Mouse (Mus musculus) heart, embryonic 14.5 days (tissue): ENCODE results near the gene Gm37240. TPM values are rescaled to one million over a fixed set of nuclear protein-coding genes. Genes with fewer than 3 reads are reported as not detected.

ENCODE experiments used
- ATAC-seq: fragments of 200-750 bp; cut with Nextera tagmentation; 2 replicates; pipeline ENCODE4 v1.8.0; 2017; ENCODE audit warnings: low read depth, moderate TSS enrichment; ENCODE audit not compliant: insufficient number of reproducible peaks, insufficient read depth, low FRiP score
- H3K27ac ChIP-seq, 2 experiments: fragments of 200-500 bp in 1 of 2; fragments of 300-500 bp in 1 of 2; sonication (generic) in 1 of 2; replicated peaks in 1 of 2; 2 replicates each; pipeline ENCODE4 v1.5.1; 2012 to 2014; ENCODE audit warnings: low read depth in 2 of 2, low read length in 2 of 2, control low read depth in 1 of 2, mild to moderate bottlenecking in 1 of 2, mixed read lengths in 1 of 2; ENCODE audit not compliant: control insufficient read depth in 1 of 2, insufficient read depth in 1 of 2
- H3K27me3 ChIP-seq: fragments of 300-500 bp; sonication (generic); 2 replicates; pipeline ENCODE4 v1.6.1; 2014; ENCODE audit warnings: mild to moderate bottlenecking, low read length, control low read depth; ENCODE audit not compliant: control insufficient read depth, insufficient read depth
- H3K36me3 ChIP-seq: fragments of 300-500 bp; sonication (generic); 2 replicates; pipeline ENCODE4 v1.6.1; 2014; ENCODE audit warnings: mild to moderate bottlenecking, control low read depth, low read length, mixed read lengths; ENCODE audit not compliant: control insufficient read depth, insufficient read depth
- H3K4me1 ChIP-seq, 2 experiments: fragments of 200-500 bp in 1 of 2; fragments of 300-500 bp in 1 of 2; sonication (generic) in 1 of 2; 2 replicates each; pipeline ENCODE4 v1.6.1; 2012 to 2014; ENCODE audit warnings: low read length in 2 of 2, control low read depth in 1 of 2, mixed read lengths in 1 of 2; ENCODE audit not compliant: control insufficient read depth in 2 of 2, insufficient read depth in 2 of 2
- H3K4me2 ChIP-seq: fragments of 300-500 bp; sonication (generic); 2 replicates; pipeline ENCODE4 v1.6.1; 2014; ENCODE audit warnings: mild to moderate bottlenecking, low read length
- H3K4me3 ChIP-seq, 2 experiments: fragments of 200-500 bp in 1 of 2; fragments of 300-500 bp in 1 of 2; sonication (generic) in 1 of 2; 2 replicates each; pipeline ENCODE4 v1.5.1; 2012 to 2014; ENCODE audit warnings: low read length in 2 of 2, mild to moderate bottlenecking in 2 of 2, control low read depth in 1 of 2, low read depth in 1 of 2, moderate library complexity in 1 of 2; ENCODE audit not compliant: control insufficient read depth in 1 of 2, insufficient read depth in 1 of 2
- H3K9ac ChIP-seq: fragments of 300-500 bp; sonication (generic); 2 replicates; pipeline ENCODE4 v1.6.1; 2014; ENCODE audit warnings: mild to moderate bottlenecking, low read length
- H3K9me3 ChIP-seq: fragments of 300-500 bp; sonication (generic); 2 replicates; pipeline ENCODE4 v1.6.1; 2016; ENCODE audit warnings: low read length, control low read depth; ENCODE audit not compliant: control insufficient read depth
- WGBS: fragments of 180-500 bp; shearing (Covaris S2); extraction: QIAGEN DNeasy Blood & Tissue Kit; methylation state at CpG from one replicate; pipeline ENCODE4 v1.1.7; 2014; 5-methylcytosine and 5-hydroxymethylcytosine counted together
- polyA plus RNA-seq: library from polyadenylated mRNA; unstranded; fragments of >200 nt; fragmentation: Nextera tagmentation; extraction: Ambion mirVana; gene quantifications from 2 replicates; pipeline ENCODE4 v1.2.1, GENCODE M21; 2014

The Gm37240 gene
- polyA plus RNA-seq, 1 experiment from 2014 or later, result 12.3 TPM

- ATAC-seq, result no peak
- H3K4me2 ChIP-seq, result no peak overlapping the region
- 79% methylated on average over 7 of the region's 8 CpGs for WGBS
- no peaks in the 10 kb centered on the region for H3K9me3 ChIP-seq
- no peak overlapping the region for H3K27ac ChIP-seq
- peaks cover 21 to 34% of the 10 kb centered on the region in 2 experiments for H3K4me1 ChIP-seq
- H3K4me3 ChIP-seq, result no peak overlapping the region
- H3K27me3 ChIP-seq, result no peaks in the 10 kb centered on the region
- no peak overlapping the region for H3K9ac ChIP-seq
- H3K36me3 ChIP-seq, result 0 out of 2 replicates have a peak, but pooled peaks cover 4% of the 10 kb centered on the region
These were observed 252.8 kb downstream of the Gm37240 start for GRCm38 (mm10) chr3:85634389-85635125.

DNA sequence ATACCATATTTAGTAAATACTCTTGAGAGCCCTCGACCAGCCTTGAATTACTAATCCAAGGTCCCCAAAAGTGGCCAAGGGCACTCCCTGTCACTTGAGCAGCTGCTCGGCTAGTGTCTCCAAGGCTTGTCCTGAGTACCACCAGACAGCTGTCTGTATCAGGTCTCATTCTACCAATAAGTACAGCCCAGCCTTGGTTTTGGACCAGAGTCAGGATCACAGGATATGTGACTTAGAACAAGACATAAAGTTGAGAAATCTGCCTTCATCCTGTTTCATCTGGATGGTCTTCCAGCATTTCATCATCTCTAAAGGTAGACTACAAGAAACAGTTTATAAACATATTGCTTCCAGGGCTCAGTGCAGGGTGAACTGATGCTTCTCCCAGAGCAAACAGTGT lies 253.6 kb downstream of the Gm37240 start:
- Histone ChIP-seq H3K27me3 (no peaks in the 10 kb centered on the region), H3K27ac (no peak overlapping the region), H3K9me3 (no peaks in the 10 kb centered on the region), H3K4me1 (peaks cover 21 to 34% of the 10 kb centered on the region in 2 experiments), H3K4me3 (no peak overlapping the region), H3K9ac (no peak overlapping the region), H3K4me2 (no peak overlapping the region), H3K36me3 (0 out of 2 replicates have a peak, but pooled peaks cover 4% of the 10 kb centered on the region)
- no peak for ATAC-seq
- WGBS, result 48% methylated on average over 2 of the region's 2 CpGs

DNA sequence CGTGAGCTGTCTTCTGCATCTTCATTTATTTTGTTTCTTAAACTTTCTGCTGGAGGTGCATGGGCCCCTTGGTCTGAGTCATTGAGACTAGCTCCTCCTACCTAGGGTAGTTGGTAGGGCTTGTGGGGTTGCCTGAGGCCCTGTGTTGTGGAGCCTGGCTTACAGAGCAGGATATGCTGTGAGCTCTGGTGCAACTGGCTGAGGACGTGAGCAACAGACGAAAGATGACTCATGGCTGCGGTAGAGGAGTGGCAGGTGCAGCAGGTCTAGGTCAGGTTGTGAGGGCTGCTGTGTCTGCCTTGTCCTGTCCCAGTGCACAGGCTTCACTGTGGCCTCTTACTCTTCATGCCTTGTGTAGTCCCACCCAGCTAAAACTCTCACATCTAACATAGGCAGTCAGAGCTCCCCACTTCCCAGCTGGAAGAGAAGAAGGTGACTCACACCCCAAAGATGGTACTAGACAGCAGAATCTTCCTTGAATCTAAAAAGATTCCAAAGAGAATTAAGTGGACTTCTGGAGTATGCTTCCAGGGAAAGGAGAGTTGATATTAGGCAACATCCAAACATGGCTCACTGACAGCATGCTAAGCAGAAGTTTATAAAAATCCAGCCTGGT lies 257.3 kb downstream of the Gm37240 start:
- ATAC-seq, result no peak
- H3K27ac ChIP-seq, result no peak overlapping the region
- no peaks in the 10 kb centered on the region for H3K27me3 ChIP-seq
- H3K9ac ChIP-seq, result no peak overlapping the region
- 91% methylated on average over 4 of the region's 4 CpGs for WGBS
- peaks cover under 1 to 3% of the 10 kb centered on the region in 2 experiments; a peak in 2 of 4 replicates for H3K4me1 ChIP-seq
- H3K9me3 ChIP-seq, result no peaks in the 10 kb centered on the region
- no peak overlapping the region for H3K4me3 ChIP-seq
- H3K36me3 ChIP-seq, result no peaks in the 10 kb centered on the region
- H3K4me2 ChIP-seq, result no peak overlapping the region

- Histone ChIP-seq H3K9me3 (no peaks in the 10 kb centered on the region), H3K9ac (no peak overlapping the region), H3K27me3 (no peaks in the 10 kb centered on the region), H3K4me1 (no peaks in the 10 kb centered on the region), H3K36me3 (peaks cover 21% of the 10 kb centered on the region; the same call in 1 of the 2 replicates), H3K4me3 (no peak overlapping the region), H3K27ac (no peak overlapping the region), H3K4me2 (no peak overlapping the region)
- WGBS, result 90% methylated on average over 1 of the region's 1 CpGs
- no peak for ATAC-seq
These were observed 267.6 kb downstream of the Gm37240 start for GRCm38 (mm10) chr3:85619751-85620150.

GRCm38 (mm10) chr3:85619345-85619744 lies 268.0 kb downstream of the Gm37240 start:
- no peaks in the 10 kb centered on the region for H3K27me3 ChIP-seq
- 77% methylated on average over 5 of the region's 5 CpGs for WGBS
- no peak overlapping the region for H3K9ac ChIP-seq
- H3K27ac ChIP-seq, result no peak overlapping the region
- H3K4me3 ChIP-seq, result no peak overlapping the region
- no peak for ATAC-seq
- peaks cover 21% of the 10 kb centered on the region; the same call in 1 of the 2 replicates for H3K36me3 ChIP-seq
- no peaks in the 10 kb centered on the region for H3K4me1 ChIP-seq
- H3K9me3 ChIP-seq, result no peaks in the 10 kb centered on the region
- no peak overlapping the region for H3K4me2 ChIP-seq

GRCm38 (mm10) chr3:85618885-85619284 lies 268.4 kb downstream of the Gm37240 start:
- Histone ChIP-seq H3K4me2 (no peak overlapping the region), H3K9me3 (no peaks in the 10 kb centered on the region), H3K27ac (no peak overlapping the region), H3K36me3 (peaks cover 21% of the 10 kb centered on the region; the same call in 1 of the 2 replicates), H3K4me1 (no peaks in the 10 kb centered on the region), H3K27me3 (no peaks in the 10 kb centered on the region), H3K9ac (no peak overlapping the region), H3K4me3 (no peak overlapping the region)
- no peak for ATAC-seq
- WGBS, result 77% methylated on average over 6 of the region's 6 CpGs

DNA sequence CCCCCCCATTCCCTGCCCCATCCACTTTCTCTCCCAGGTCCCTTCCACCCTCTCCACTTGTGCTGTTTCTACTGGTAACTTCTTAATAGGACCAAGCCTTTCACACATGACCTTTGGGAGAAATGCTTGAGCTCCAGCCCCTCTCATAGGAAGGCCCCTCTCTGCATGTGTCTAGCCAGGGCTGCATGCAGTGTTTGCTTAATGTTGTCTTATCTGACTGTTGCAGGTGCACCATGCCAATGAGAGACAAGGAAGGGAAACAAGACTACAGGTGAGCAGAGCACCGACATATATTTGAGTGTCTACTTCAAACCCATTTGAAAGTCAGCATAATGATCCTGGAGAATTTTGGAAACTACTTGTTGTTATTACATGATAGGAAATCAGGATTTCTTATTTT lies 270.9 kb downstream of the Gm37240 start:
- 83% methylated on average over 1 of the region's 1 CpGs for WGBS
- Histone ChIP-seq H3K27ac (no peak overlapping the region), H3K4me1 (peaks cover 0 to 2% of the 10 kb centered on the region in 2 experiments; a peak in 2 of 4 replicates), H3K9me3 (no peaks in the 10 kb centered on the region), H3K4me3 (no peak overlapping the region), H3K36me3 (peaks cover 22% of the 10 kb centered on the region; the same call in 1 of the 2 replicates), H3K4me2 (no peak overlapping the region), H3K27me3 (no peaks in the 10 kb centered on the region), H3K9ac (no peak overlapping the region)
- no peak for ATAC-seq
